Mouse (Mus musculus): ENCODE data around the gene Hira.

GRCm38 (mm10) chr16:18943906-18944305 is 67.1 kb downstream of the Hira start:
- TF ChIP-seq CTCF (conservative IDR thresholded peaks at IDR 0.05; ENCODE audit: low read length) (no peak), POU5F1 (IDR thresholded peaks at IDR 0.05; ENCODE audit: borderline replicate concordance, low read length) (no peak)

Measured in E14TG2a.4 (cell line).